Mouse (Mus musculus): ENCODE measurements around the gene Olfr113. TPM values are rescaled to one million over a fixed set of nuclear protein-coding genes. Genes with fewer than 3 reads are reported as not detected.
"Not testable (repeated sequence)": the region's sequence is repeated elsewhere in the genome, so short reads cannot be mapped to it uniquely, and the experiment has no call there.

Gene Olfr113
- total and polyA plus RNA-seq, 2 experiments from 2014 or later: not detected

DNA sequence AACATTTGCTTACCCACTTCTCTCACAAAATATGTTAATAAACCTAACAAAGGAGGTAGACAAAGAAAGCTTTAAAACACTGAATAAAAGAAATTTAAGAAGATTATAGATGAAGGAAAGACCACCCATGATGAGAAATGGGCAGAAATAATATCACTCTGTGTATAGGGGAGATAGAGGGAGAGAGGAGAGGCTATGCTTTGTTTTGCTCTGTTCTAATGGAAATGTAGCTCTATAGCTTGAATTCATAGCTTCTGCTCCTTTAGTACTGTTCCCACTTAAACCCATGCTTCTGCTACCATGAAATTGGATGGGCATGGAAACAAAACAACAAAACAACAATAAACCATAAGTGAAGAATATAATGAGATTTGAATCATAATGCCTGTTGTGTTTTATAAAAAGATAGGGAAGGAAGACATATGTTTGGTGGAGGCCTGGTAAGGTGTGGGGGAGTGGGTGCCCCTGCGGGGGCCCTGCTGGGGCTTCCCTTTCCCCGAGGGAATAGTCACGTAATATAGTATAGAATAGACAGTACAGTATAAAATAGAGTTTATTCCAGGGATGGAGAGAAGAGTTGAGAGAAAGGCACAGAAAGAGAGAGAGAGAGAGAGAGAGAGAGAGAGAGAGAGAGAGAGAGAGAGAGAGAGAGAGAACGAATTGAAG lies 35.9 kb downstream of the Olfr113 start:
- ATAC-seq (ENCODE audit: low FRiP score) (no peak), DNase-seq (ENCODE audit: low spot score) (no peak)
- Histone ChIP-seq H3K9ac (replicated peaks; ENCODE audit: low read length, poor library complexity, severe bottlenecking) (no peak overlapping the region), H3K4me2 (ENCODE audit: low read depth, low read length, poor library complexity, severe bottlenecking) (no peak overlapping the region), H3K36me3 (ENCODE audit: insufficient read depth, low read length) (no peaks in the 10 kb centered on the region), H3K4me1 (ENCODE audit: insufficient read depth, low read length) (no peaks in the 10 kb centered on the region), H3K27ac (ENCODE audit: low read depth, low read length) (no peak overlapping the region), H3K4me3 (ENCODE audit: low read depth, low read length) (no peak overlapping the region), H3K27me3 (ENCODE audit: insufficient read depth, low read length) (no peaks in the 10 kb centered on the region), H3K9me3 (ENCODE audit: low read length) (no peaks in the 10 kb centered on the region)
- TF ChIP-seq CTCF (IDR thresholded peaks at IDR 0.05): no peak
- 35% methylated on average over 4 of the region's 4 CpGs for WGBS

- not testable (repeated sequence) for H3K4me3 ChIP-seq (ENCODE audit: low read depth, low read length); H3K9me3 ChIP-seq (ENCODE audit: low read length); H3K36me3 ChIP-seq (ENCODE audit: insufficient read depth, low read length); ATAC-seq (ENCODE audit: low FRiP score); H3K4me2 ChIP-seq (ENCODE audit: low read depth, low read length, poor library complexity, severe bottlenecking); H3K27me3 ChIP-seq (ENCODE audit: insufficient read depth, low read length); H3K4me1 ChIP-seq (ENCODE audit: insufficient read depth, low read length); H3K9ac ChIP-seq (replicated peaks; ENCODE audit: low read length, poor library complexity, severe bottlenecking); H3K27ac ChIP-seq (ENCODE audit: low read depth, low read length); DNase-seq (ENCODE audit: low spot score)
- WGBS: 74% methylated on average over 1 of the region's 1 CpGs
Measured at GRCm38 (mm10) chr17:37538416-37538815, 39.0 kb downstream of the Olfr113 start.

DNA sequence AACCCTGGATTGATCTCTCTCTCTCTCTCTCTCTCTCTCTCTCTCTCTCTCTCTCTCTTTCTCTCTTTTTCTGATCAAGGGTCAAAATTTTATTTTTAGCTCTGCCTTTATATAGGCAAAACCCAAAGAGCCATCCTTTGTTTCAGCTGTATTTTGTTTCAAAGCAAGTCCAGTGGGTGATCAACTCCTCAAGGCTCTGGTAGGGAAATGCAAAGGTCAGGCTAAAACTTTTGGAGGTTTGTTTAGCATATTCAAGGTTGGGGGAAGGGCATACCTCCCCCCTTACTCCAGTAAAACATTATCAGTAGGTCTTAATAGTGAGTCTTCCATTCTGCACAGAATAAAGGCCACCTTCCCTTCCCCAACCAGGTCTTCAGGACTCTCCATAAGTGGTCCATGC lies 42.3 kb downstream of the Olfr113 start:
- DNase-seq (ENCODE audit: low spot score): no peak
- H3K9ac ChIP-seq (replicated peaks; ENCODE audit: low read length, poor library complexity, severe bottlenecking): no peak overlapping the region

GRCm38 (mm10) chr17:37525427-37525826 lies 52.0 kb downstream of the Olfr113 start:
- H3K27me3 ChIP-seq (ENCODE audit: insufficient read depth, low read length); H3K9ac ChIP-seq (replicated peaks; ENCODE audit: low read length, poor library complexity, severe bottlenecking); H3K9me3 ChIP-seq (ENCODE audit: low read length); H3K4me3 ChIP-seq (ENCODE audit: low read depth, low read length); ATAC-seq (ENCODE audit: low FRiP score); H3K4me2 ChIP-seq (ENCODE audit: low read depth, low read length, poor library complexity, severe bottlenecking); H3K4me1 ChIP-seq (ENCODE audit: insufficient read depth, low read length); H3K36me3 ChIP-seq (ENCODE audit: insufficient read depth, low read length); DNase-seq (ENCODE audit: low spot score); H3K27ac ChIP-seq (ENCODE audit: low read depth, low read length): not testable (repeated sequence)
- WGBS: 73% methylated on average over 1 of the region's 1 CpGs

More for the DNA sequence above, 42.3 kb downstream of the Olfr113 start:
- Histone ChIP-seq H3K27ac (ENCODE audit: low read depth, low read length) (no peak overlapping the region), H3K9me3 (ENCODE audit: low read length) (no peaks in the 10 kb centered on the region), H3K27me3 (ENCODE audit: insufficient read depth, low read length) (no peaks in the 10 kb centered on the region), H3K4me1 (ENCODE audit: insufficient read depth, low read length) (no peaks in the 10 kb centered on the region), H3K36me3 (ENCODE audit: insufficient read depth, low read length) (no peaks in the 10 kb centered on the region), H3K4me2 (ENCODE audit: low read depth, low read length, poor library complexity, severe bottlenecking) (no peak overlapping the region), H3K4me3 (ENCODE audit: low read depth, low read length) (no peak overlapping the region)
- no peak for TF ChIP-seq CTCF (IDR thresholded peaks at IDR 0.05)
- ATAC-seq (ENCODE audit: low FRiP score): no peak

- not testable (repeated sequence) for H3K27ac ChIP-seq (ENCODE audit: low read depth, low read length); DNase-seq (ENCODE audit: low spot score); H3K9me3 ChIP-seq (ENCODE audit: low read length)
Measured at GRCm38 (mm10) chr17:37524612-37525011, 52.9 kb downstream of the Olfr113 start.

More at GRCm38 (mm10) chr17:37524612-37525011, 52.9 kb downstream of the Olfr113 start:
- not testable (repeated sequence) for H3K4me1 ChIP-seq (ENCODE audit: insufficient read depth, low read length); H3K4me2 ChIP-seq (ENCODE audit: low read depth, low read length, poor library complexity, severe bottlenecking); H3K27me3 ChIP-seq (ENCODE audit: insufficient read depth, low read length); H3K4me3 ChIP-seq (ENCODE audit: low read depth, low read length); H3K36me3 ChIP-seq (ENCODE audit: insufficient read depth, low read length); H3K9ac ChIP-seq (replicated peaks; ENCODE audit: low read length, poor library complexity, severe bottlenecking); ATAC-seq (ENCODE audit: low FRiP score)

Other genes with a start within 250 kb of the Olfr113 start
- gene Olfr103, start 238.0 kb downstream of the Olfr113 start, total RNA-seq (2014; rRNA removed): not detected in 2 replicates
- gene Olfr103, start 238.0 kb downstream of the Olfr113 start, polyA plus RNA-seq (2015; fragmentation: Nextera tagmentation; extraction: Ambion mirVana): not detected in 2 replicates
- 0.33 TPM in 1 of 2 replicates, not detected in the other for gene Olfr104-ps, start 218.1 kb downstream of the Olfr113 start, total RNA-seq (2014; rRNA removed)
- not detected in 2 replicates for gene Olfr104-ps, start 218.1 kb downstream of the Olfr113 start, polyA plus RNA-seq (2015; fragmentation: Nextera tagmentation; extraction: Ambion mirVana)
- not detected in 2 replicates for gene Olfr105-ps, start 198.6 kb downstream of the Olfr113 start, total RNA-seq (2014; rRNA removed)
- gene Olfr105-ps, start 198.6 kb downstream of the Olfr113 start, polyA plus RNA-seq (2015; fragmentation: Nextera tagmentation; extraction: Ambion mirVana): not detected in 2 replicates
- gene Olfr106-ps, start 187.3 kb downstream of the Olfr113 start, total RNA-seq (2014; rRNA removed): not detected in 2 replicates
- not detected in 2 replicates for gene Olfr106-ps, start 187.3 kb downstream of the Olfr113 start, polyA plus RNA-seq (2015; fragmentation: Nextera tagmentation; extraction: Ambion mirVana)
- not detected in 2 replicates for gene Olfr107, start 178.4 kb downstream of the Olfr113 start, total RNA-seq (2014; rRNA removed)
- gene Olfr107, start 178.4 kb downstream of the Olfr113 start, polyA plus RNA-seq (2015; fragmentation: Nextera tagmentation; extraction: Ambion mirVana): not detected in 2 replicates
- gene Olfr108, start 132.2 kb downstream of the Olfr113 start, total RNA-seq (2014; rRNA removed): not detected in 2 replicates
- not detected in 2 replicates for gene Olfr108, start 132.2 kb downstream of the Olfr113 start, polyA plus RNA-seq (2015; fragmentation: Nextera tagmentation; extraction: Ambion mirVana)
- gene Olfr109, start 118.7 kb downstream of the Olfr113 start, total RNA-seq (2014; rRNA removed): not detected in 2 replicates
- not detected in 2 replicates for gene Olfr109, start 118.7 kb downstream of the Olfr113 start, polyA plus RNA-seq (2015; fragmentation: Nextera tagmentation; extraction: Ambion mirVana)
- gene H2-M2, start 94.1 kb downstream of the Olfr113 start, total RNA-seq (2014; rRNA removed): not detected in 2 replicates
- not detected in 2 replicates for gene H2-M2, start 94.1 kb downstream of the Olfr113 start, polyA plus RNA-seq (2015; fragmentation: Nextera tagmentation; extraction: Ambion mirVana)
- not detected in 2 replicates for gene Olfr110, start 85.2 kb downstream of the Olfr113 start, total RNA-seq (2014; rRNA removed)
- gene Olfr110, start 85.2 kb downstream of the Olfr113 start, polyA plus RNA-seq (2015; fragmentation: Nextera tagmentation; extraction: Ambion mirVana): not detected in 2 replicates
- gene Olfr111, start 69.6 kb downstream of the Olfr113 start, total RNA-seq (2014; rRNA removed): 0.14 TPM in 1 of 2 replicates, not detected in the other
- not detected in 2 replicates for gene Olfr111, start 69.6 kb downstream of the Olfr113 start, polyA plus RNA-seq (2015; fragmentation: Nextera tagmentation; extraction: Ambion mirVana)
- gene Olfr112, start 8.2 kb downstream of the Olfr113 start, total RNA-seq (2014; rRNA removed): not detected in 2 replicates
- not detected in 2 replicates for gene Olfr112, start 8.2 kb downstream of the Olfr113 start, polyA plus RNA-seq (2015; fragmentation: Nextera tagmentation; extraction: Ambion mirVana)
- not detected in 2 replicates for gene Olfr114, start 15.1 kb upstream of the Olfr113 start, total RNA-seq (2014; rRNA removed)
- gene Olfr114, start 15.1 kb upstream of the Olfr113 start, polyA plus RNA-seq (2015; fragmentation: Nextera tagmentation; extraction: Ambion mirVana): not detected in 2 replicates
- gene Olfr115, start 49.4 kb upstream of the Olfr113 start, total RNA-seq (2014; rRNA removed): not detected in 2 replicates
- not detected in 2 replicates for gene Olfr115, start 49.4 kb upstream of the Olfr113 start, polyA plus RNA-seq (2015; fragmentation: Nextera tagmentation; extraction: Ambion mirVana)
- gene Olfr116, start 49.5 kb upstream of the Olfr113 start, total RNA-seq (2014; rRNA removed): not detected in 2 replicates
- gene Olfr116, start 49.5 kb upstream of the Olfr113 start, polyA plus RNA-seq (2015; fragmentation: Nextera tagmentation; extraction: Ambion mirVana): not detected in 2 replicates
- gene Olfr117, start 86.1 kb upstream of the Olfr113 start, total RNA-seq (2014; rRNA removed): not detected in 2 replicates
- not detected in 2 replicates for gene Olfr117, start 86.1 kb upstream of the Olfr113 start, polyA plus RNA-seq (2015; fragmentation: Nextera tagmentation; extraction: Ambion mirVana)
- not detected in 2 replicates for gene Olfr118, start 89.3 kb upstream of the Olfr113 start, total RNA-seq (2014; rRNA removed)
- gene Olfr118, start 89.3 kb upstream of the Olfr113 start, polyA plus RNA-seq (2015; fragmentation: Nextera tagmentation; extraction: Ambion mirVana): not detected in 2 replicates
- gene Olfr119, start 118.9 kb upstream of the Olfr113 start, total RNA-seq (2014; rRNA removed): not detected in 2 replicates
- not detected in 2 replicates for gene Olfr119, start 118.9 kb upstream of the Olfr113 start, polyA plus RNA-seq (2015; fragmentation: Nextera tagmentation; extraction: Ambion mirVana)
- gene Olfr120, start 144.1 kb upstream of the Olfr113 start, total RNA-seq (2014; rRNA removed): not detected in 2 replicates
- not detected in 2 replicates for gene Olfr120, start 144.1 kb upstream of the Olfr113 start, polyA plus RNA-seq (2015; fragmentation: Nextera tagmentation; extraction: Ambion mirVana)
- gene Olfr121, start 171.2 kb upstream of the Olfr113 start, total RNA-seq (2014; rRNA removed): not detected in 2 replicates
- not detected in 2 replicates for gene Olfr121, start 171.2 kb upstream of the Olfr113 start, polyA plus RNA-seq (2015; fragmentation: Nextera tagmentation; extraction: Ambion mirVana)
- not detected in 2 replicates for gene Olfr122, start 190.9 kb upstream of the Olfr113 start, total RNA-seq (2014; rRNA removed)
- gene Olfr122, start 190.9 kb upstream of the Olfr113 start, polyA plus RNA-seq (2015; fragmentation: Nextera tagmentation; extraction: Ambion mirVana): not detected in 2 replicates
- not detected in 2 replicates for gene Olfr123, start 215.9 kb upstream of the Olfr113 start, total RNA-seq (2014; rRNA removed)
- gene Olfr123, start 215.9 kb upstream of the Olfr113 start, polyA plus RNA-seq (2015; fragmentation: Nextera tagmentation; extraction: Ambion mirVana): not detected in 2 replicates
- not detected in 2 replicates for gene Olfr124, start 222.2 kb upstream of the Olfr113 start, total RNA-seq (2014; rRNA removed)
- not detected in 2 replicates for gene Olfr124, start 222.2 kb upstream of the Olfr113 start, polyA plus RNA-seq (2015; fragmentation: Nextera tagmentation; extraction: Ambion mirVana)